Mouse (Mus musculus) ES-Bruce4 (cell line): ENCODE measurements around the gene Pacs2. TPM values are rescaled to one million over a fixed set of nuclear protein-coding genes. Genes with fewer than 3 reads are reported as not detected.
A peak's percentile ranks its signal among the peaks of the same experiment; 100 is the strongest.

ENCODE experiments used
- H3K27ac ChIP-seq: 2 replicates; pipeline ENCODE4 v1.5.1; 2012; ENCODE audit warnings: low read length, inconsistent platforms; ENCODE audit not compliant: insufficient read depth
- H3K27me3 ChIP-seq: 2 replicates; pipeline ENCODE4 v1.6.1; 2012; ENCODE audit warnings: mild to moderate bottlenecking, low read length, inconsistent platforms; ENCODE audit not compliant: control insufficient read depth, poor library complexity, insufficient read depth, severe bottlenecking
- H3K36me3 ChIP-seq: 2 replicates; pipeline ENCODE4 v1.6.1; 2012; ENCODE audit warnings: inconsistent platforms, mild to moderate bottlenecking, low read length, moderate library complexity; ENCODE audit not compliant: control insufficient read depth, poor library complexity, insufficient read depth, severe bottlenecking
- H3K4me1 ChIP-seq: one replicate; pipeline ENCODE4 v1.8.1; 2011; ENCODE audit warnings: low read length; ENCODE audit not compliant: control insufficient read depth, insufficient read depth
- H3K4me3 ChIP-seq: 2 replicates; pipeline ENCODE4 v1.5.1; 2011; ENCODE audit warnings: low read depth, mild to moderate bottlenecking, low read length
- H3K9ac ChIP-seq: 2 replicates; pipeline ENCODE4 v1.6.1; 2012; ENCODE audit warnings: low read depth, mild to moderate bottlenecking, inconsistent platforms; ENCODE audit not compliant: poor library complexity, severe bottlenecking
- H3K9me3 ChIP-seq: replicated peaks from 2 replicates; pipeline ENCODE4 v1.6.1; 2012; ENCODE audit warnings: mild to moderate bottlenecking, low read length, inconsistent platforms; ENCODE audit not compliant: control insufficient read depth, poor library complexity, insufficient read depth, severe bottlenecking
- CTCF ChIP-seq: IDR thresholded peaks from one replicate; pipeline ENCODE4 v1.8.1; 2011; ENCODE audit warnings: low read depth, low read length
- EP300 ChIP-seq: IDR thresholded peaks from 2 replicates; pipeline ENCODE4 v1.6.1; 2011; ENCODE audit warnings: low read depth, low read length; ENCODE audit not compliant: insufficient read depth
- POLR2A ChIP-seq: IDR thresholded peaks from one replicate; pipeline ENCODE4 v1.8.1; 2011; ENCODE audit warnings: low read length; ENCODE audit not compliant: insufficient read depth
- polyA plus RNA-seq: library from polyadenylated mRNA; stranded (reverse); fragments of >200 nt; gene quantifications from 2 replicates; pipeline ENCODE4 v1.2.4, GENCODE M21; 2011; ENCODE audit warnings: low read depth; ENCODE audit not compliant: missing spikeins, insufficient read depth, insufficient read length

The Pacs2 gene
- polyA plus RNA-seq, 1 experiment, result 23.8 TPM

DNA sequence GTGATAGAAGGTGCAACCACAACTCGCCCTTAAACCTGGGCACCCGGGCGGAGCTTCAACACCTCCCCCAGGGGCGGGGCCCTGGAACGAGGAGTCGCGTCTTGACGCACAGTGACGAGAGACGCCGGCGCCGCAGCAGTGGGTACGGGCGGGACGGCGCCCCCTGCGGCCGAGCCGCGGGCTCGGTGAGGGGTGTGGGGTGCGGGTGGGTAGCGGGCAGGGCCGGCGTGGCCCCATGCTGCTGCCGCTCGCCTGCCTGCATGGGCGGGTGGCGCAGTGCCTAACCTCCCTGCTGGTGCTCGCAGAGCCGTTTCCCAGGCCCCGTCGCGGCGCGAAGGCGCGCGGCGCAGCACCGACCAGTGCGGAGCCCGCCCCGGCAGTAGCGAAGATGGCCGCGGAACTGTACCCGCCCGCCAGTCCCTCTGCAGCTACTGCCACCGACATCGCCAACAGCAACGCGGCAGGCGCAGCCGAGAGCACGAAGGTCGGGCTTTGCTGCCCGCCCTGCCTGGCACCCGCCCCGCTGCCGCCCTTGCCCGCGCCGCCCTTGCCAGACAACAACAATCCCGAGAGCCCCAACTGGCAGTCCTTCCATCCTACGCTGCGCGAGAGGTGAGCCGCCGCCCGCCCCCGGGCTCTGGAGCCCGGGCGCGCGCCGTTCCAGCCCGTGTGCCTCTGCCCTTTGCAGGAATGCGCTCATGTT lies 37.8 kb upstream of the Pacs2 start, which contains the start of gene Btbd6:
Gene Btbd6, plus strand, starts transcription at position 112 of the 703 bp plus-strand sequence.
- H3K4me3 ChIP-seq, result peak within 1 kb of the TSS; percentile 91
- H3K27ac ChIP-seq, result no peak within 1 kb of the TSS
- H3K4me1 ChIP-seq, result peaks cover 4% of the 10 kb centered on the region
- H3K9me3 ChIP-seq, result no peaks in the 10 kb centered on the region
- peak within 1 kb of the TSS; percentile 91 for H3K9ac ChIP-seq
- H3K36me3 ChIP-seq, result peaks cover 9% of the 10 kb centered on the region; the same call in 1 of the 2 replicates
- TF ChIP-seq CTCF, result peak; percentile 38
- TF ChIP-seq POLR2A, result peak; percentile 60
- no peak for TF ChIP-seq EP300
- H3K27me3 ChIP-seq, result no peaks in the 10 kb centered on the region

DNA sequence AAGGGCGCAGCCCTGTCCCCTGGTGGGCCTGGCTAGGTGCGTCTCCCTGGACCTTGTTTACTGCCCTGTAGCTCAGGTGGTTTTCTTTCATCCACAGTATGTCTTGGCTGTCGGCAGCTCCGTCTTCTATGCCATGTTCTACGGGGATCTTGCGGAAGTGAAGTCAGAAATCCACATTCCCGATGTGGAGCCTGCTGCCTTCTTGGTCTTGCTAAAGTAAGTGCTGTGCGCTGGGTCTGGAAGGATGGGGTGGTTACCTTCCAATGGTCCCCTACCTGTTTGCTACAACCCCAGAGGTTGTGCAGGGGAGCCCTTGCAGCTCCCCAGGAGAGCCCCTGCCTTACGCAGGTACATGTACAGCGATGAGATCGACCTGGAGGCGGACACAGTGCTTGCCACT lies 37.2 kb upstream of the Pacs2 start:
- H3K36me3 ChIP-seq, result peaks cover 9% of the 10 kb centered on the region; the same call in 1 of the 2 replicates
- TF ChIP-seq CTCF (no peak), POLR2A (no peak), EP300 (no peak)
- H3K9ac ChIP-seq, result peak overlapping the region; percentile 91
- H3K9me3 ChIP-seq, result no peaks in the 10 kb centered on the region
- no peaks in the 10 kb centered on the region for H3K27me3 ChIP-seq
- H3K4me3 ChIP-seq, result peak overlapping the region; percentile 91
- H3K4me1 ChIP-seq, result peaks cover 4% of the 10 kb centered on the region
- H3K27ac ChIP-seq, result no peak overlapping the region

DNA sequence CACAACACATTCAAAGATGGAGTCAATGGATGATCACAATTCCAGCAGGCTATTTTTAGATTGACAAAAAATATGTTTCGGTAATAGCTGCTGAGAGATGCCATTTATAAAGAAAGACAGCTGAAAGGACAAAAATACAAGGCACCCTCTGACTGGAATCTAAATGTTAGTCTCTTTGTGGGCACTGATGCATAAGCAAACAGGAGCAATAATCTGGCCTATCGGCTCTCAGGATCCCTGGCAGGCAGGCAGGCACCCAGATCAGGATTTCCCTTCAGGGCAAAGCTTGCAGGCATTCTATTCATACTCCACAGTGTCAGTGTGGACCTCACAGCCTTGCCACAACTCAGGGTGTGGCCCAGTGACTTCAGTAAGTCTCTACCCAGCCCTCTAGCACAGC lies 32.3 kb upstream of the Pacs2 start:
- no peak overlapping the region for H3K27ac ChIP-seq
- H3K36me3 ChIP-seq, result peaks cover 9% of the 10 kb centered on the region; the same call in 1 of the 2 replicates
- H3K4me3 ChIP-seq, result no peak overlapping the region
- peaks cover 4% of the 10 kb centered on the region for H3K4me1 ChIP-seq
- no peak for TF ChIP-seq POLR2A
- no peak for TF ChIP-seq EP300
- TF ChIP-seq CTCF, result no peak
- no peaks in the 10 kb centered on the region for H3K9me3 ChIP-seq
- H3K27me3 ChIP-seq, result no peaks in the 10 kb centered on the region
- no peak overlapping the region for H3K9ac ChIP-seq

DNA sequence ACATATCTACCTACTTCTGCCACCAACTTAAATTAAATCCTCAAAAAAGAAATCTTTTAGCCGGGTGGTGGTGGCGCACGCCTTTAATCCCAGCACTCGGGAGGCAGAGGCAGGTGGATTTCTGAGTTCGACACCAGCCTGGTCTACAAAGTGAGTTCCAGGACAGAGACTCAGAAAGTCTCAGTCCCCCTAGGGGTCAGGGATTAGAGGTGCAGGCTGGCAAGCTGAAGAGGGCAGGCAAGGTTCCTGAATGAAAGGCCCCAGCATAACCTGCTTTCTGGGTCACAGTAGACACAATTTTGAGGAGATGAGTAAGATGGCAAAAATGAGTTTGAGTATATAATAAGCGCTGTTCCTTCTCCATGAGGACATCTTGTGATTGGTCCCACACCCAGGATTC lies 29.0 kb upstream of the Pacs2 start:
- no peaks in the 10 kb centered on the region for H3K4me1 ChIP-seq
- H3K9ac ChIP-seq, result no peak overlapping the region
- H3K36me3 ChIP-seq, result no peaks in the 10 kb centered on the region; the same call in 1 of the 2 replicates

DNA sequence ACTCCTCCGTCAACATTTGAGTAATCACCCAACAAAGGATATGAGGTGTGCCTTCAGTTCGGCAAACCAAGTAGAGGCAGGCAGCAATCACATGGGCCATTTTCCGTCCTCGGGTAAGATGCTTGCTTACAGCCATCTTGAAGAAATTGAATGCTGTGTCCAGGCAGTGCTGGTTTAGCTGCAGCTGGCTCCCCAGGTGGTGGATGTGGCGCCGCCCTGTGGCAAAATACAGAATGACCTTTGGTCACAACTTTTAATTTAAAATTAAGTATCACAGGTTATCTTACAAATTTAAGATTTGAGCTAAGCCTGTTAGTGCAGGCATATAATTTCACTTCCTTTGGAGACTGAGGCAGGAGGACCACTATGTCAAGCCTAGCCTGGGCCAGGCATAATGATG lies 26.4 kb upstream of the Pacs2 start:
- Histone ChIP-seq H3K36me3 (no peaks in the 10 kb centered on the region; the same call in 1 of the 2 replicates), H3K4me1 (no peaks in the 10 kb centered on the region), H3K9ac (no peak overlapping the region), H3K4me3 (no peak overlapping the region), H3K9me3 (no peaks in the 10 kb centered on the region), H3K27me3 (no peaks in the 10 kb centered on the region), H3K27ac (no peak overlapping the region)
- TF ChIP-seq EP300 (no peak), CTCF (peak; percentile 76), POLR2A (no peak)

More for the DNA sequence above, 29.0 kb upstream of the Pacs2 start:
- no peak for TF ChIP-seq EP300
- peak; percentile 30 for TF ChIP-seq CTCF
- no peak for TF ChIP-seq POLR2A
- H3K9me3 ChIP-seq, result no peaks in the 10 kb centered on the region
- no peak overlapping the region for H3K27ac ChIP-seq
- H3K27me3 ChIP-seq, result no peaks in the 10 kb centered on the region
- no peak overlapping the region for H3K4me3 ChIP-seq
